Mouse (Mus musculus): ENCODE measurements around the gene Nmnat3. TPM values are rescaled to one million over a fixed set of nuclear protein-coding genes. Genes with fewer than 3 reads are reported as not detected.

The Nmnat3 gene
- total and polyA plus RNA-seq, 3 experiments: 8.1 to 9.3 (median 9.2) TPM

GRCm38 (mm10) chr9:98418346-98418745, 131.1 kb downstream of the Nmnat3 start:
- Histone ChIP-seq H3K4me1 (ENCODE audit: control insufficient read depth in 1 of 2, insufficient read depth in 2 of 2) (no peaks in the 10 kb centered on the region), H3K36me3 (replicated peaks in 1 of 2; ENCODE audit: control insufficient read depth in 1 of 2, insufficient read depth in 1 of 2, low read length in 1 of 2) (no peaks in the 10 kb centered on the region), H3K9me3 (replicated peaks; ENCODE audit: low read length) (no peaks in the 10 kb centered on the region), H3K4me2 (ENCODE audit: insufficient read depth, low read depth, poor library complexity, severe bottlenecking) (no peak overlapping the region), H3K9ac (ENCODE audit: insufficient read depth, low read depth) (no peak overlapping the region), H3K79me2 (replicated peaks; ENCODE audit: control insufficient read depth, extremely low read depth, insufficient read depth, poor library complexity, severe bottlenecking) (no peaks in the 10 kb centered on the region), H3K4me3 (replicated peaks in 1 of 3; ENCODE audit: low read depth in 2 of 3, low read length in 2 of 3, poor library complexity in 1 of 3) (no peak overlapping the region), H3K27me3 (replicated peaks) (no peaks in the 10 kb centered on the region), H3K27ac (ENCODE audit: insufficient read depth, low read depth) (no peak overlapping the region)
- TF ChIP-seq RCOR1 (conservative IDR thresholded peaks at IDR 0.05; ENCODE audit: low read depth, low read length) (no peak), CTCF (conservative IDR thresholded peaks at IDR 0.05 in 1 of 2, IDR thresholded peaks at IDR 0.05 in 1 of 2; ENCODE audit: low read depth in 2 of 2, low read length in 2 of 2) (no peak), SMC3 (IDR thresholded peaks at IDR 0.05; ENCODE audit: low read depth, low read length) (no peak), POLR2A (IDR thresholded peaks at IDR 0.05; ENCODE audit: low read depth, low read length) (no peak), JUND (conservative IDR thresholded peaks at IDR 0.05; ENCODE audit: low read depth, low read length) (no peak), KAT2A (IDR thresholded peaks at IDR 0.05; ENCODE audit: insufficient replicate concordance, low read length) (no peak), USF1 (IDR thresholded peaks at IDR 0.05; ENCODE audit: low read depth, low read length) (no peak), CHD2 (IDR thresholded peaks at IDR 0.05; ENCODE audit: low read length) (no peak), MAFK (IDR thresholded peaks at IDR 0.05; ENCODE audit: insufficient replicate concordance, low read length) (no peak), POLR2AphosphoS2 (IDR thresholded peaks at IDR 0.05; ENCODE audit: low read depth, low read length) (no peak), ZKSCAN1 (IDR thresholded peaks at IDR 0.05; ENCODE audit: borderline replicate concordance, low read depth, low read length) (no peak), MXI1 (IDR thresholded peaks at IDR 0.05; ENCODE audit: low read depth, low read length) (no peak), UBTF (IDR thresholded peaks at IDR 0.05; ENCODE audit: low read depth, low read length) (no peak), TCF12 (IDR thresholded peaks at IDR 0.05; ENCODE audit: low read depth, low read length) (no peak), MEF2A (IDR thresholded peaks at IDR 0.05; ENCODE audit: borderline replicate concordance, low read depth, low read length) (no peak)
- no peak for DNase-seq (ENCODE audit: extremely low read depth)
- in situ Hi-C loops (cut with MboI; ENCODE audit: low pct_ligation_motif_present, low pct_unique_long_range_greater_than_20kb, low sequenced_read_pairs): loop anchor here (5.0 kb wide), 1 partner anchor 124 kb away; no protein-coding TSS in a partner anchor
- dilution Hi-C loops (cut with MboI; ENCODE audit: extremely low pct_ligation_motif_present, extremely low pct_unique_long_range_greater_than_20kb, low sequenced_read_pairs): no loop called here

- Histone ChIP-seq H3K4me1 (ENCODE audit: control insufficient read depth in 1 of 2, insufficient read depth in 2 of 2) (no peaks in the 10 kb centered on the region), H3K9ac (ENCODE audit: insufficient read depth, low read depth) (no peak overlapping the region), H3K79me2 (replicated peaks; ENCODE audit: control insufficient read depth, extremely low read depth, insufficient read depth, poor library complexity, severe bottlenecking) (no peaks in the 10 kb centered on the region), H3K4me3 (replicated peaks in 1 of 3; ENCODE audit: low read depth in 2 of 3, low read length in 2 of 3, poor library complexity in 1 of 3) (no peak overlapping the region), H3K27ac (ENCODE audit: insufficient read depth, low read depth) (no peak overlapping the region), H3K27me3 (replicated peaks) (no peaks in the 10 kb centered on the region), H3K36me3 (replicated peaks in 1 of 2; ENCODE audit: control insufficient read depth in 1 of 2, insufficient read depth in 1 of 2, low read length in 1 of 2) (no peaks in the 10 kb centered on the region), H3K9me3 (replicated peaks; ENCODE audit: low read length) (no peaks in the 10 kb centered on the region), H3K4me2 (ENCODE audit: insufficient read depth, low read depth, poor library complexity, severe bottlenecking) (no peak overlapping the region; the same call in 1 of the 2 replicates)
- dilution Hi-C loops (cut with MboI; ENCODE audit: extremely low pct_ligation_motif_present, extremely low pct_unique_long_range_greater_than_20kb, low sequenced_read_pairs): no loop called here
- DNase-seq (ENCODE audit: extremely low read depth): no peak
- TF ChIP-seq KAT2A (IDR thresholded peaks at IDR 0.05; ENCODE audit: insufficient replicate concordance, low read length) (no peak), MAFK (IDR thresholded peaks at IDR 0.05; ENCODE audit: insufficient replicate concordance, low read length) (no peak), SIN3A (IDR thresholded peaks at IDR 0.05; ENCODE audit: low read length) (no peak), EP300 (IDR thresholded peaks at IDR 0.05; ENCODE audit: low read length) (no peak), USF2 (conservative IDR thresholded peaks at IDR 0.05; ENCODE audit: low read depth, low read length) (no peak), ELF1 (IDR thresholded peaks at IDR 0.05; ENCODE audit: low read depth, low read length) (no peak), MAX (IDR thresholded peaks at IDR 0.05; ENCODE audit: low read length) (no peak), RAD21 (IDR thresholded peaks at IDR 0.05; ENCODE audit: low read depth, low read length) (no peak), POLR2A (IDR thresholded peaks at IDR 0.05; ENCODE audit: low read depth, low read length) (no peak)
- in situ Hi-C loops (cut with MboI; ENCODE audit: low pct_ligation_motif_present, low pct_unique_long_range_greater_than_20kb, low sequenced_read_pairs): no loop called here
These were observed 133.4 kb downstream of the Nmnat3 start for GRCm38 (mm10) chr9:98420666-98421065.

Data from CH12.LX (cell line).